Mouse (Mus musculus) lung, postnatal 14 days (tissue): ENCODE measurements around the gene Ggcx.
"Not testable (repeated sequence)": the region's sequence is repeated elsewhere in the genome, so short reads cannot be mapped to it uniquely, and the experiment has no call there.

Experiments used
- DNase-seq: peaks from one replicate; pipeline ENCODE4 v3.0.0; 2021

The Ggcx gene

GRCm38 (mm10) chr6:72465361-72466157 lies 51.5 kb downstream of the Ggcx start:
- DNase-seq, result no peak

DNA sequence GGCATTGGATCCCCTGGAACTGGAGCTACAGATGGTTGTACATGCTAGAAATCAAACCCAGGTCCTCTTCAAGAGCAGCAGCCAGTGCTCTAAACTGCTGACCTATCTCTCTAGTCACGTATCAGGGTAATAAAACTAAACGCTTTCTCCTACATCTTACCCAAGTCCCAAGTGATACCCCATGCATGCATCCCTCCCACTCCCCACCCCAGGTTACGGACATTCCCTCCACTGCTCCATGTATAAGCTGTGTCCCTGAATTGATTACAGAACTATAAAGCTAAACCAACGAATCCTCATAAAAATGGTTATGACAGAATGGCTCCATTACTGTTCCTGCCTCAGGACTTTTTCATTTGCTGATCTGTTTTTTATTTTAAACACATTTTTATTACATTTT lies 52.1 kb downstream of the Ggcx start:
- no peak for DNase-seq

DNA sequence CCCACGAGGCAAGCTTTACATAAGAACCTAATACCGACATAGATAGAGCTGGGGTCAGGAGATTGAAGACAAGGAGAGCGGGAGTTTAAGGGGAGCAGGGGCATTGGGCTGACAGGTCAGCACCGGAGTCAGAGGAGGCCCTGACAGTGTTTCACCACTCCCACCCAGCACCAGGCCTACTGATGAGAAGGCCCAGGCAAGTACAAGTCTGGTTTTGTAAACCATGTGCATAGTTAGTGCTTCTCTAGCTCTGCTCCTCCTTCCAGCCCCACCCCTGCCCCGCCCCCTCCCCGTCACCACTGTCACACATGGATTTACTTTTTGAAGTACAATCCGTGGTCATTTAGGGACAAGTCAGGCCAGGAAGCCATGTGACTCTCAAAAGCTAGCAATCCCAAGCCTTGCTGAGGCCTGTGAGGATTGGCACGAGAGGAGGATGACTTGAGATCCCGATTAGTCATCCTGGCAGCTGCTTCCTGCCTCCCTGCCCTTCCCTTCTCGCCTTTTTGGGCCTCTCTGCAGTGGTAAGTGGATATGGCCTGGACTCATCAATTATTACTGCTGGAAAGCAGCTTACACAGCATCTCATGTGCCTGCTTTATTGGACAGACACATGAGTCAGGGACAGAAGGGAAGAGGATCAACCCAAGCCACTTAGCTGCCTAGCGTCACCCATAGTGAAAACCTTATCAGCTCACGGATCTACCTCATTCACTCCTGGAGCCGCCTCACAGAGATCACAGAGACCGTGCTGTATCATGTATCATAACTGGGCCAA lies 59.3 kb downstream of the Ggcx start:
- peak; percentile 62 for DNase-seq

- DNase-seq, result no peak
These were observed 61.3 kb downstream of the Ggcx start for GRCm38 (mm10) chr6:72475221-72475985.

DNA sequence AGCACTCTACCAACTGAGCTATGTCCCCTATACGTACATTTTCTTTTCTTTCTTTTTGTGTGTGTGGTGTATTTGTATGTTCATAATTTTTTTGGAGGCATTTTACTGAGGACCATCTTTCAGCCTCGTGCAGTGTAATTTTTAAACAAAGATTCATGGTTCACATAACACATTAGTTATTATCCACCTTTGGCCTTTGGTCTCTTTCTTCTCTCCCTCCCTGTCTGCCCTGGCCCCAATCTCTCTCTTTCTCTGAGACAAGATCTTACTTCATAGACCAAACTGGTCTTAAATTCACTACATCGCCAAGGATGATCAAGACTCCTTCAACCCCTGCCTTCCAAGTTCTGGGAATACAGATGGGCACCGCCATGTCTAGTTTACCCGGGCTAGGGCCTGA lies 62.7 kb downstream of the Ggcx start:
- DNase-seq, result no peak

DNA sequence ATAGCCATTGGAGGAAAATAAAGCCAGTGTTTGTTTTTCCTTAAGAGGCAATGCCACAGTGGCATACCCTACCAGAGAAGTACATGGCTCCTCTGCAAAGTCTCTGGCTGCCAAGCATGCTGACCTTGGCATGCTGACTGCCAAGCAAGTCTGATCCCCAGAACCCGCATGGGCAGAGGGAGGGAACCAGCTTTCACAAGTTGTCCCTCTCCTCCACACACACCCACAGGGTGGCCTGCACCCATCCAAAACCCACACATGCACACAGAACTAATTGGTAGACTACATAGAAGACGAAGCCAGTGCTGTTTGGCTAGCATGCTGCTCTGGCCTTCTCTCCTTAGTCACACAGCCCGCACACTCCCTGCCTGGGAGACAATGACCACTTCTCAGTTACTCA lies 63.5 kb downstream of the Ggcx start:
- no peak for DNase-seq

DNA sequence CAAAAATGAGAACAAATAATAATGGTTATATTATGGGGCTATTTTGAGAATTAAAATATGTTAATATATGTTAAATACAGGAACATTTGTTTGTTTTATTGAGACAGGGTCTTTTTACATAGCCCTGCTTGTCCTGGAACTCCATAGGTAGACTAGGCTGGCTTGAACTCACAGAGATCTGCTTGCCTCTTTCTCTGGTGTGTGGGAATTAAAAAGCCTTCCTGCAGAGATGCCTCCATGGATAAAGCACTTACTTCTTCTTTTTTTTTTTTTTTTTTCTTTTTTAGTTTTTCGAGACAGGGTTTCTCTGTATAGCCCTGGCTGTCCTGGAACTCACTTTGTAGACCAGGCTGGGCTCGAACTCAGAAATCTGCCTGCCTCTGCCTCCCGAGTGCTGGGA lies 64.6 kb downstream of the Ggcx start:
- DNase-seq, result not testable (repeated sequence)

- DNase-seq, result no peak
These were observed 65.7 kb downstream of the Ggcx start for GRCm38 (mm10) chr6:72479645-72480421.

- DNase-seq, result no peak
These were observed 66.3 kb downstream of the Ggcx start for GRCm38 (mm10) chr6:72480422-72480702.
